Mouse (Mus musculus): ENCODE results near the gene Xbp1. TPM values are rescaled to one million over a fixed set of nuclear protein-coding genes. Genes with fewer than 3 reads are reported as not detected.
"Not testable (repeated sequence)": the region's sequence is repeated elsewhere in the genome, so short reads cannot be mapped to it uniquely, and the experiment has no call there.

Gene Xbp1
- total RNA-seq, 2 experiments from 2014 or later, result 112 to 114 TPM

GRCm38 (mm10) chr11:5500903-5501741 is 19.3 kb upstream of the Xbp1 start:
- DNase-seq (ENCODE audit: low spot score in 2 of 2), result no peak

- no peak for DNase-seq (ENCODE audit: low spot score in 2 of 2)
Observed at GRCm38 (mm10) chr11:5502351-5503051, 18.0 kb upstream of the Xbp1 start.

- no peak for DNase-seq (ENCODE audit: low spot score in 2 of 2)
Observed at GRCm38 (mm10) chr11:5505856-5506575, 14.4 kb upstream of the Xbp1 start.

- no peak for DNase-seq (ENCODE audit: low spot score in 2 of 2)
Observed at GRCm38 (mm10) chr11:5509215-5510098, 11.0 kb upstream of the Xbp1 start.

- DNase-seq (ENCODE audit: low spot score in 2 of 2), result no peak
Observed at GRCm38 (mm10) chr11:5510099-5510391, 10.4 kb upstream of the Xbp1 start.

- not testable (repeated sequence) for DNase-seq (ENCODE audit: low spot score in 2 of 2)
Observed at GRCm38 (mm10) chr11:5510686-5511085, 9.8 kb upstream of the Xbp1 start.

GRCm38 (mm10) chr11:5512099-5512725 is 8.2 kb upstream of the Xbp1 start:
- DNase-seq (ENCODE audit: low spot score in 2 of 2), result no peak

- DNase-seq (ENCODE audit: low spot score in 2 of 2), result no peak
Observed at GRCm38 (mm10) chr11:5512961-5513360, 7.5 kb upstream of the Xbp1 start.

- no peak for DNase-seq (ENCODE audit: low spot score in 2 of 2)
Observed at GRCm38 (mm10) chr11:5514091-5514490, 6.4 kb upstream of the Xbp1 start.

GRCm38 (mm10) chr11:5515196-5515595 is 5.3 kb upstream of the Xbp1 start:
- DNase-seq (ENCODE audit: low spot score in 2 of 2), result no peak

- DNase-seq (ENCODE audit: low spot score in 2 of 2), result no peak
Observed at GRCm38 (mm10) chr11:5515655-5516054, 4.8 kb upstream of the Xbp1 start.

GRCm38 (mm10) chr11:5516151-5516550 is 4.3 kb upstream of the Xbp1 start:
- no peak for DNase-seq (ENCODE audit: low spot score in 2 of 2)

- DNase-seq (ENCODE audit: low spot score in 2 of 2), result no peak
Observed at GRCm38 (mm10) chr11:5516617-5517016, 3.8 kb upstream of the Xbp1 start.

GRCm38 (mm10) chr11:5517346-5517745 is 3.1 kb upstream of the Xbp1 start:
- DNase-seq (ENCODE audit: low spot score in 2 of 2), result no peak

- DNase-seq (ENCODE audit: low spot score in 2 of 2), result no peak
Observed at GRCm38 (mm10) chr11:5519681-5520080, 778 bp upstream of the Xbp1 start.

- no peak for DNase-seq (ENCODE audit: low spot score in 2 of 2)
Observed at GRCm38 (mm10) chr11:5521266-5521515, 732 bp downstream of the Xbp1 start.

- DNase-seq (ENCODE audit: low spot score in 2 of 2), result peak; percentile 66 to 78
Observed at GRCm38 (mm10) chr11:5521516-5522291, 1.2 kb downstream of the Xbp1 start.

- DNase-seq (ENCODE audit: low spot score in 2 of 2), result no peak
Observed at GRCm38 (mm10) chr11:5522798-5523415, 2.4 kb downstream of the Xbp1 start.

- DNase-seq (ENCODE audit: low spot score in 2 of 2), result no peak
Observed at GRCm38 (mm10) chr11:5525418-5525817, 5.0 kb downstream of the Xbp1 start.

All from layer of hippocampus, adult 18-20 months (tissue).